ENCODE assay signal across 8 mouse cellular contexts in the genomic region with DNA sequence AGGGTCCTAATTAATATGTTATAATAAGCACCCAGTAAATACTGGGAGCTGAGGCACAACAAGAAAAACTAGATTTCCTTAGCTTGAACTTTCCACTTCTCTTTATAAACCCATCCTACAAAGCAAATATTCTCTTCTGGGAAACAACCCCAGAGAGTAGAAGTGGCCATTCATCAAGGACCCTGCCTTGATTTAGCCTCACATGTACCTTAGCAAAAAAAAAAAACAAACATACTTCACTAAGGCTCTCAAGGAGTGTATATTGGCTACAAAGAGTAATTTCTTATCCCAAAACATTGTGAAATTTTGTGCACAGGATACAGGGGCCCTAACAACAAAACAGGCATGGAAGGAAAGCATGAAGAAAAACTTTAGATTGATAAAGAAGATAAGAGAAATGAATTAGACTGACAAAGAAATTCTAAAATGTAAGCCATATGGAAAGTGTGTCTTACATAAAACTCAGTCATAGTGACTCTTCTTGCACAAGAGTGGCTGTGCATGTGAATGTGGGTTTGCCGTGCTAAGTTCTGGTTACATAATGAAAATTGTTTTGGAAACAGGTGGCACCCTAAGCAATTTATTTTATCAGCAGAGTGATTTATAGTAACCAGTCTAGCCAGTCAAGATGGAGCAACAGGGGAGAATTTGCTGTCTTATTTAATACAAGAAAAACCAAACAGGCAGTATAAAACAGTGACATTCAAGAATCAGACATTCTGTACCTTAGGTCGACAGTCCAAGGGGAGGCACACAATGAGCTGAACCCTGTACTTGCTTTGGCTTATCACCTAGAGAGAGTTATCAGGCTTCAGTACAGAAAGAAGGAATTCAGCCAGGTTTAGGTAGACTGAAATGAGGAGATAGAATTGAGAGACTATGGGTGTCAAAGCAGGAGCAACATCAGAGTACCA. TPM values are rescaled to one million over a fixed set of nuclear protein-coding genes. Genes with fewer than 3 reads are reported as not detected.
DNase-seq lines count a peak whose midpoint lies in the region; ATAC-seq lines count a peak whose summit lies in the region.

No protein-coding gene starts in this region.

- peak overlapping the region; percentile 98 for H3K4me2 ChIP-seq in hindbrain, embryonic 12.5 days (replicated peaks)

- peak overlapping the region; percentile 99 for H3K4me3 ChIP-seq in heart, embryonic 10.5 days
- peak overlapping the region; percentile 98 for H3K4me3 ChIP-seq in hindbrain, embryonic 12.5 days
- peak overlapping the region; percentile 95 for H3K4me3 ChIP-seq in midbrain, embryonic 10.5 days

- peak overlapping the region; percentile 94; the same call in 1 of the 2 replicates for H3K27ac ChIP-seq in heart, embryonic 10.5 days
- 0 out of 2 replicates have a peak overlapping the region, but pooled peaks have one; percentile 88 for H3K27ac ChIP-seq in hindbrain, embryonic 12.5 days
- H3K27ac ChIP-seq in midbrain, embryonic 10.5 days (replicated peaks), result peak overlapping the region; percentile 93

- peak overlapping the region; percentile 92 for H3K9ac ChIP-seq in hindbrain, embryonic 12.5 days

- no peaks in the 10 kb centered on the region for H3K9me3 ChIP-seq in heart, embryonic 10.5 days
- no peaks in the 10 kb centered on the region for H3K9me3 ChIP-seq in hindbrain, embryonic 12.5 days (replicated peaks)
- H3K9me3 ChIP-seq in midbrain, embryonic 10.5 days (replicated peaks), result no peaks in the 10 kb centered on the region

- H3K4me1 ChIP-seq in heart, embryonic 10.5 days, result peaks cover 15% of the 10 kb centered on the region
- peaks cover 18% of the 10 kb centered on the region for H3K4me1 ChIP-seq in hindbrain, embryonic 12.5 days
- peaks cover 39% of the 10 kb centered on the region for H3K4me1 ChIP-seq in midbrain, embryonic 10.5 days

- H3K27me3 ChIP-seq in heart, embryonic 10.5 days (ENCODE audit: insufficient read depth, poor library complexity, severe bottlenecking), result no peaks in the 10 kb centered on the region
- no peaks in the 10 kb centered on the region for H3K27me3 ChIP-seq in hindbrain, embryonic 12.5 days
- H3K27me3 ChIP-seq in midbrain, embryonic 10.5 days (ENCODE audit: low read depth, poor library complexity, severe bottlenecking), result peaks cover 3% of the 10 kb centered on the region; the same call in 1 of the 2 replicates

- WGBS in heart, embryonic 10.5 days, result 73% methylated on average over 2 of the region's 2 CpGs
- 68% methylated on average over 2 of the region's 2 CpGs for WGBS in hindbrain, embryonic 12.5 days
- WGBS in midbrain, embryonic 10.5 days, result 88% methylated on average over 2 of the region's 2 CpGs

- no peak for ATAC-seq in hindbrain, embryonic 12.5 days (ENCODE audit: low FRiP score)

- H3K36me3 ChIP-seq in heart, embryonic 10.5 days, result no peaks in the 10 kb centered on the region
- peaks cover 6% of the 10 kb centered on the region for H3K36me3 ChIP-seq in hindbrain, embryonic 12.5 days
- peaks cover 12% of the 10 kb centered on the region for H3K36me3 ChIP-seq in midbrain, embryonic 10.5 days

- DNase-seq in heart, embryonic 10.5 days (ENCODE audit: low spot score), result peak; percentile 30
- no peak for DNase-seq in heart, adult 18-20 months
- DNase-seq in NIH3T3 (ENCODE audit: low read depth), result peak; percentile 40
- DNase-seq in midbrain, embryonic 10.5 days (ENCODE audit: low spot score), result no peak
- DNase-seq in right cerebral cortex, postnatal 4 days, result no peak
- DNase-seq in spleen, postnatal 4 days (ENCODE audit: low spot score in 2 of 2), result no peak
- DNase-seq in urinary bladder, postnatal 14 days (ENCODE audit: low spot score), result no peak

RNA-seq across cellular contexts. Expression of a gene that starts 26.6 kb away (rescaled TPM):
- polyA plus RNA-seq in heart, embryonic 10.5 days (2016; fragmentation: Nextera tagmentation; extraction: Ambion mirVana), result 12.8 and 14.9 TPM in 2 replicates
- total RNA-seq in heart, adult 18-20 months (2021), result 100 to 1,000 TPM; 147 to 182 TPM
- polyA plus RNA-seq in hindbrain, embryonic 12.5 days (2016; fragmentation: Nextera tagmentation; extraction: Ambion mirVana), result 25.3 and 27.5 TPM in 2 replicates
- polyA plus RNA-seq in midbrain, embryonic 10.5 days (2016; fragmentation: Nextera tagmentation; extraction: Ambion mirVana), result 21.9 and 28.5 TPM in 2 replicates

Comparison
In these comparisons a context has a peak if more than half of its experiments do, and no peak if none do; other contexts are left out.
1. DNase-seq: peak in heart, embryonic 10.5 days (single experiment) and NIH3T3 (single experiment); none in heart, adult 18-20 months (0 of 2), midbrain, embryonic 10.5 days (single experiment), right cerebral cortex, postnatal 4 days (single experiment), spleen, postnatal 4 days (0 of 2) and urinary bladder, postnatal 14 days (single experiment).
2. Peak in every context shown above with its lines, with median percentiles within 50 percentile points of each other: H3K27ac ChIP-seq and H3K4me3 ChIP-seq.